7 mouse cellular contexts compared by ENCODE assay signal in genomic region chr6:60828429-60829264, GRCm38 (mm10). TPM values are rescaled to one million over a fixed set of nuclear protein-coding genes. Genes with fewer than 3 reads are reported as not detected.
A peak's percentile ranks its signal among the peaks of the same experiment; 100 is the strongest.
DNase-seq lines count a peak whose midpoint lies in the region; ATAC-seq lines count a peak whose summit lies in the region.

No protein-coding gene starts in this region.

- ATAC-seq in hindbrain, embryonic 16.5 days = peak; percentile 94

- peak; percentile 28 to 64 for DNase-seq in adrenal gland, adult (ENCODE audit: inconsistent age in 2 of 2, low spot score in 1 of 2)
- DNase-seq in c-Kit-positive CD71-positive TER-119-positive erythroid progenitor cells, embryonic 14.5 days (ENCODE audit: low spot score) = peak; percentile 78
- DNase-seq in forebrain, embryonic 10.5 days (ENCODE audit: extremely low spot score, low spot score) = peak; percentile 73
- DNase-seq in left cerebral cortex, adult 18-20 months (ENCODE audit: low spot score in 2 of 2) = peak; percentile 80 to 88
- peak; percentile 21 to 36 for DNase-seq in lung, postnatal 4 days
- DNase-seq in right cerebral cortex, postnatal 36 days (ENCODE audit: low spot score in 2 of 2) = peak; percentile 82 to 83

- H3K27ac ChIP-seq in forebrain, embryonic 10.5 days = peak overlapping the region; percentile 89
- H3K27ac ChIP-seq in hindbrain, embryonic 16.5 days (ENCODE audit: low read depth, low read length) = peak overlapping the region; percentile 90

- peaks cover 12% of the 10 kb centered on the region for H3K27me3 ChIP-seq in forebrain, embryonic 10.5 days (ENCODE audit: poor library complexity, severe bottlenecking)
- no peaks in the 10 kb centered on the region for H3K27me3 ChIP-seq in hindbrain, embryonic 16.5 days (replicated peaks; ENCODE audit: control insufficient read depth, insufficient read depth, low read length)

- H3K4me3 ChIP-seq in forebrain, embryonic 10.5 days = peak overlapping the region; percentile 61
- peak overlapping the region; percentile 68 for H3K4me3 ChIP-seq in hindbrain, embryonic 16.5 days (ENCODE audit: low read length)

- H3K9ac ChIP-seq in hindbrain, embryonic 16.5 days (ENCODE audit: low read depth, low read length) = peak overlapping the region; percentile 80

- H3K4me1 ChIP-seq in forebrain, embryonic 10.5 days = peaks cover 23% of the 10 kb centered on the region
- peaks cover 6% of the 10 kb centered on the region for H3K4me1 ChIP-seq in hindbrain, embryonic 16.5 days (ENCODE audit: control insufficient read depth, insufficient read depth, low read depth, low read length)

- H3K4me2 ChIP-seq in hindbrain, embryonic 16.5 days (ENCODE audit: low read length) = peak overlapping the region; percentile 76

- WGBS in forebrain, embryonic 10.5 days = 2% methylated on average over 35 of the region's 35 CpGs
- under 1% methylated on average over 35 of the region's 35 CpGs for WGBS in hindbrain, embryonic 16.5 days

- no peaks in the 10 kb centered on the region for H3K9me3 ChIP-seq in forebrain, embryonic 10.5 days
- no peaks in the 10 kb centered on the region for H3K9me3 ChIP-seq in hindbrain, embryonic 16.5 days (ENCODE audit: control insufficient read depth, low read length)

- no peaks in the 10 kb centered on the region for H3K36me3 ChIP-seq in forebrain, embryonic 10.5 days (replicated peaks)
- no peaks in the 10 kb centered on the region for H3K36me3 ChIP-seq in hindbrain, embryonic 16.5 days (ENCODE audit: control insufficient read depth, insufficient read depth, low read length)

RNA-seq across cellular contexts. Expression of gene Snca, which starts 1.0 kb away (rescaled TPM):
- polyA plus RNA-seq in forebrain, embryonic 10.5 days (2016; fragmentation: Nextera tagmentation; extraction: Ambion mirVana) = 13.5 and 19.5 TPM in 2 replicates
- 357 and 444 TPM in 2 replicates for polyA plus RNA-seq in hindbrain, embryonic 16.5 days (2015; fragmentation: Nextera tagmentation; extraction: Ambion mirVana)
- total RNA-seq in left cerebral cortex, adult 18-20 months (2021) = 100 to 1,000 TPM; 291 to 318 TPM

Comparison
In these comparisons a context has a peak if more than half of its experiments do, and no peak if none do; other contexts are left out.
1. Peak in every context shown above with its lines: DNase-seq, ATAC-seq, H3K4me3 ChIP-seq and H3K27ac ChIP-seq.
2. DNase-seq: peak in every context shown above with its lines; median percentile 84 in left cerebral cortex, adult 18-20 months; 82 in right cerebral cortex, postnatal 36 days; 78 in c-Kit-positive CD71-positive TER-119-positive erythroid progenitor cells, embryonic 14.5 days; 73 in forebrain, embryonic 10.5 days; 46 in adrenal gland, adult; 28 in lung, postnatal 4 days.
3. RNA of gene Snca, which starts 1.0 kb away (polyA plus RNA-seq): 357 to 444 TPM in hindbrain, embryonic 16.5 days; 13.5 to 19.5 TPM in forebrain, embryonic 10.5 days; every median in the first group is over 10 times any median in the second.